Mouse (Mus musculus) hematopoietic stem cell, adult 5-6 weeks (primary cell): ENCODE data around the gene Vmn2r37. TPM values are rescaled to one million over a fixed set of nuclear protein-coding genes. Genes with fewer than 3 reads are reported as not detected.
"Not testable (repeated sequence)": the region's sequence is repeated elsewhere in the genome, so short reads cannot be mapped to it uniquely, and the experiment has no call there.

Source experiments
- ATAC-seq, 2 experiments: fragments of 125-278 bp in 1 of 2; replicated peaks in 1 of 2; 2 replicates each; pipeline ENCODE4 v1.8.0; 2016 to 2017; ENCODE audit warnings: inconsistent platforms in 2 of 2, mild to moderate bottlenecking in 2 of 2, moderate number of reproducible peaks in 2 of 2, low read depth in 1 of 2, moderate TSS enrichment in 1 of 2; ENCODE audit not compliant: low FRiP score in 2 of 2, poor library complexity in 2 of 2, severe bottlenecking in 2 of 2, insufficient read depth in 1 of 2, low TSS enrichment in 1 of 2
- total RNA-seq: library from RNA; stranded (forward); fragments of 172-1452, 232-1000 nt; gene quantifications from 2 replicates; pipeline ENCODE4 v1.2.3, GENCODE M21; 2017

Gene Vmn2r37
- not detected in 2 replicates for total RNA-seq

- not testable (repeated sequence) for ATAC-seq
Observed at GRCm38 (mm10) chr7:9223553-9223952, at the start of gene Vmn2r37. TSS of gene Vmn2r37 (minus strand) at chr7:9223653.

Other genes with a start within 250 kb of the Vmn2r37 start
- gene Vmn2r39, start 192.9 kb downstream of the Vmn2r37 start, total RNA-seq, result not detected in 2 replicates
- not detected in 2 replicates for gene Vmn2r38, start 125.8 kb downstream of the Vmn2r37 start, total RNA-seq